Mouse (Mus musculus) gonadal fat pad, adult 2 months (tissue): Measurements from ENCODE around the gene Hba-x. TPM values are rescaled to one million over a fixed set of nuclear protein-coding genes. Genes with fewer than 3 reads are reported as not detected.
A peak's percentile ranks its signal among the peaks of the same experiment; 100 is the strongest.
"Not testable (repeated sequence)": the region's sequence is repeated elsewhere in the genome, so short reads cannot be mapped to it uniquely, and the experiment has no call there.

Source experiments
- DNase-seq: peaks from one replicate; pipeline ENCODE4 v3.0.0-alpha.2; 2012; ENCODE audit warnings: low read depth
- polyA plus RNA-seq: library from polyadenylated mRNA; depleted of rRNA; stranded (reverse); fragments of >200 nt; gene quantifications from 2 replicates; pipeline ENCODE4 v1.2.3, GENCODE M21; 2012

Gene Hba-x
- polyA plus RNA-seq, 1 experiment, result not detected

- no peak for DNase-seq
Measured at GRCm38 (mm10) chr11:32250880-32251763, 25.1 kb upstream of the Hba-x start.

GRCm38 (mm10) chr11:32253121-32253520, 23.1 kb upstream of the Hba-x start:
- DNase-seq, result no peak

- no peak for DNase-seq
Measured at GRCm38 (mm10) chr11:32256146-32256545, 20.1 kb upstream of the Hba-x start.

- DNase-seq, result no peak
Measured at GRCm38 (mm10) chr11:32256566-32256965, 19.6 kb upstream of the Hba-x start.

GRCm38 (mm10) chr11:32262674-32263415, 13.4 kb upstream of the Hba-x start:
- no peak for DNase-seq

- no peak for DNase-seq
Measured at GRCm38 (mm10) chr11:32265117-32265738, 11.0 kb upstream of the Hba-x start.

GRCm38 (mm10) chr11:32266194-32266593, 10.0 kb upstream of the Hba-x start:
- DNase-seq, result no peak

GRCm38 (mm10) chr11:32266776-32267175, 9.4 kb upstream of the Hba-x start:
- no peak for DNase-seq

- peak; percentile 23 for DNase-seq
Measured at GRCm38 (mm10) chr11:32267188-32267884, 8.9 kb upstream of the Hba-x start, which contains the start of gene Nprl3. Gene Nprl3 (minus strand): TSS chr11:32267707.

- DNase-seq, result no peak
Measured at GRCm38 (mm10) chr11:32267964-32268363, 8.2 kb upstream of the Hba-x start.

GRCm38 (mm10) chr11:32268952-32269351, 7.2 kb upstream of the Hba-x start:
- no peak for DNase-seq

- no peak for DNase-seq
Measured at GRCm38 (mm10) chr11:32271178-32271577, 5.0 kb upstream of the Hba-x start.

GRCm38 (mm10) chr11:32277736-32278457, 1.7 kb downstream of the Hba-x start:
- DNase-seq, result no peak

- no peak for DNase-seq
Measured at GRCm38 (mm10) chr11:32278458-32278957, 2.3 kb downstream of the Hba-x start.

- no peak for DNase-seq
Measured at GRCm38 (mm10) chr11:32280646-32281045, 4.4 kb downstream of the Hba-x start.

GRCm38 (mm10) chr11:32281416-32282144, 5.4 kb downstream of the Hba-x start:
- DNase-seq, result no peak

GRCm38 (mm10) chr11:32283091-32283777, 7.0 kb downstream of the Hba-x start, which contains the start of gene Hba-a1:
Gene Hba-a1 (plus strand): TSS chr11:32283511.
- not testable (repeated sequence) for DNase-seq

GRCm38 (mm10) chr11:32284582-32284981, 8.4 kb downstream of the Hba-x start:
- DNase-seq, result not testable (repeated sequence)

- DNase-seq, result no peak
Measured at GRCm38 (mm10) chr11:32285031-32285775, 9.0 kb downstream of the Hba-x start.
